Mouse (Mus musculus) 416B (cell line): Measurements from ENCODE around the gene Slc25a13.

Source experiments
- DNase-seq: peaks from one replicate; pipeline ENCODE4 v3.0.0; 2011; ENCODE audit warnings: low read depth

Slc25a13 gene

DNA sequence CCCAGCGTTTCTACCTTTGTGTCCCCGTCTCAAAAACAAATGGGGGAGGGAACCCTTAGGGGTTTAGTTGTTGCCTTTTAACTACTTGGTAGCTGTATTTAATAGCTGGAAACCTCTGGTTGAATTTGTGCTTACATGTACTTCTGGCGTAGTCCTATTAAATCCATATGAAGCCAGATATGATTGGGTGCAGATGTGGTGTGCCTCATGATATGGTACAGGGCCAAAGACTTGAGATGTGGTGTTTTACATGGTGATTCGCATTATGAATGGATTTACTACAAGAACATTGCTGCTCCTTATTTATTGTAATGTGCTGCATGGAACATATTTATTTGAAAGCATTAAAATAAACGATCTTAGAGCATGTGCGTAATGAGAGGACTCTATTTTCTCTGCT lies 189.3 kb downstream of the Slc25a13 start:
- no peak for DNase-seq

DNA sequence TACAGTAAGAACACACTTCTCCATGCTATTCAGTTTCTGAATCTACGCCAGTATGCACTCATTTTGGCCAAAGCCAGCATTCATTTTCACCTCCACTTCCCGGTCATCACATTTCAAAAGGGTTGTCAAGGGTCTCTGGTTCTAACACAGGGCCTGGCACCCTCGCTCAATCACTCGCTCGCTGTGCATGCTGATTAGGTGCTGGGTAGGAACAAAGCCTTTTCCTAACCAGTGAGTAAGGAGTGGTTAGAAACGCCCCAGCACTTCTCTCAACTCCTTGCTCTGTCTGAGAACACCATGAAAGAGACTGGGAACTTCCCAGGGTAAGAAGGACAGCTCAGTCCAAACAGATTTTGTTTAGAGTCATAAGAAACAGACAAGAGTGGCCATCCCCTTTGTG lies 193.0 kb downstream of the Slc25a13 start:
- DNase-seq: no peak

DNA sequence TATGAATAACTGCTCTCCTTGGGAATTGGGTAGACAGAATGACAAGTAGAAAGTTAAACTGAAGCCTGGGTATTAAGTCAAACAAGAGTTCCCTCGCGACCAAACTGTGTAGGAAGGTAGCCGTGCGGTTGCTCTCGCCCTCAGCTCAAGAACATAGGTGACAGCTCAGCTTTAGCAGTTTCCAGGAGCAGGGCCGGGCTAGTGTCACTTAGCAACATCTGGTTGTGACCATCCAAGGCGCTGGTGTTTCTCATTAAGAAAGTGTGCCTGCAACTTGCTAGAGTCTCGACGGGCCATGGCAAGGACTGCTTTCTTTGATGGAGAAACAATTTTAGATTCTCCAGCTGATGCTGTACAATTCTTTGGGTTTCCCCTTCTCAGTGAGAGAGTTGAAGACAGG lies 200.0 kb downstream of the Slc25a13 start:
- no peak for DNase-seq

DNA sequence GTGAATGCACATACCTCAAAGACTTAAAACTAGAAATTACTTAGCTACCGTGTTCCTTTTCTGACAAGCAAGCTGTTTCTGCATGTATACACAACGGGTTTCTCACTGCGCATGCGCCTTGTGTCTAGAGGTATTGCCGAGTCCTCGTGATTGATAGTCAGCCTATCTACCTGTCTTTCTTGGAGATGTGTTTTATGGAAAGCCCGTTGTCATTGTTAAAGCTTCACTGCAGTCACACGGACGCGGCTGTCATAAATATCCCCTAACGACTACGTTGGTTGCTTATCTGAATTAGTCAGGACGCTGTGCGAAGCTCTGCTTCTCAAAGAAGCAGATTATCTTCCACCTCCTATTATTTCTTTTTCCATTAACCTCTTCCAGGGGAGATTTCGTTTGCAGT lies 201.4 kb downstream of the Slc25a13 start:
- no peak for DNase-seq

DNA sequence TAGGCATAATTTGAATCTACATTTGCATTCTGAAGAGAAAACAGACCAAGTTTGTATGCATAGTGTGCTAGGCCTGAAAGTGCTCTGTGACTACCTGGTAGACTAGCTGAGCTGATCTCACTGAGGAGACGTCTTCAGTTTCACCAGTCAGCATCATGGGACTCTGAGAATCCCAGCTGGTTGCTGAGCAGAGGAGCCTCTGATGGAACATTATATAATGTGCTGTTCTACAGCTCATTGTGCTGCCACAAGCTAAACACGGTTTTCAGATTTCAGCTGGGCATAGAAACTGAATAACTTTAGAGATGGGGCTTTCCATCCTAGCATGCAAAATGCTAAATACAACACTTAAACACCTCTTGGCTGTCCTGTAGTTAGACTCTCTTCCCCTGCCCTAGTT lies 205.6 kb downstream of the Slc25a13 start:
- DNase-seq: no peak

DNA sequence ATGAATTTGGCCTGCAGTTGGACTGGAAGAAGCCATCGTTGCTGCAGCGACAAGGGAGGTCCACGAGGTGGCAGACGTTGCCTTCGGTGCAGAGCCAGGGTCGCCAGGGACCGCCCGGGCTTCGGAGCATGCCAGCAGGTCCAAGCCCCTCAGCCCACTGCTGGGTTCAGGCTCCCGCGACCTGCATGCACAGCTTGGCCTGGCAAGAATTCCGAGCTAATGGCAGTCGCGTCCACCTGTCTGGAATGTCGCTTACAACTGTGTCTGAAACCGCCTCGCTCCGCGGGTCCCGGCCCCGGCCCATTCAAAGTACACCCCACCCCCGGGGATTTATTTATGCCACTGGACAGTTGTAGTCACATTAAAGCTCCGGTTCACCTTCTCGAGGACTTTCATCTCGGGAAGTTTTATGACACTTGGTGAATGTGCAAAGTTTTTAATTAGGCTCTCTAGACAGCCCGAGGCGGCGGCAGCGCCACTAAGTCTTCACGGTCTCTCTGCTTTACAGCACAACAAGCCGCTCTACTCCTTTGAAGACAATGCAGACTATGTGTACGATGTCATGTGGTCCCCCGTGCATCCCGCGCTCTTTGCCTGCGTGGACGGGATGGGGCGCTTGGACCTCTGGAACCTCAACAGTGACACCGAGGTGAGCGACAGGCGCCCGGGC lies 211.1 kb downstream of the Slc25a13 start:
- no peak for DNase-seq

DNA sequence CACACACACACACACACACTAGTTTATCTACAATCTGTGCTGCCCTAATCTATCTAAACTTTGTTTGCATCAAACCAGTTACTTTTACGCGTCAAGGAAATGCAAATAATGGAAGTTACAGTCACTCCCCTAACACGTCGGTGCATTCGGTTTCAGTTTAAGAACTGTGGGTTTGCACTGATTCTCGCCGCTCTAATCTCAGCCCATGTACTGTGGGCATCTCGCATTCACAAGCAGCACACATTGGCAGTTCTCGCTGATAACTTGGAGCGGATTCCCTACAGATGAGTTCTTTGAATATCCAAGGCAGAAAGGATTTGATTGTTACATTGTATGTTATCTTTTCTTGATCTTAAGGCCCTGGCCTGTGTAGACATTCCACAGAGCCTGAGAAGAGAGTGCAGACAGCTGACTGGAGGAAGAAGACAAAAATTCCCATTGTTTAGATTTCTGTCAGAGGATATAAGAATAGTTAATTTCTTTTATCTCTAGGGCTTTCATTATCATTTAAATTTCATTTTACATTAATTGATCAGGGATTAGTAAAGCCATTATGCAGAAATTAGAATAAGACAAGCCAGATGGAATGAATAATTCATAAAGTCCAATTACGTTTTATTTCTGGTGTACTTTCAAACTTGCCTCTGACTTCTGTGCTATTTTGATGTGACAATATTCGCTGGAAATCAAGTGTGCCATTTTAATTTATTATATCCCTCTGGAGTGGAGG lies 212.1 kb downstream of the Slc25a13 start:
- no peak for DNase-seq

DNA sequence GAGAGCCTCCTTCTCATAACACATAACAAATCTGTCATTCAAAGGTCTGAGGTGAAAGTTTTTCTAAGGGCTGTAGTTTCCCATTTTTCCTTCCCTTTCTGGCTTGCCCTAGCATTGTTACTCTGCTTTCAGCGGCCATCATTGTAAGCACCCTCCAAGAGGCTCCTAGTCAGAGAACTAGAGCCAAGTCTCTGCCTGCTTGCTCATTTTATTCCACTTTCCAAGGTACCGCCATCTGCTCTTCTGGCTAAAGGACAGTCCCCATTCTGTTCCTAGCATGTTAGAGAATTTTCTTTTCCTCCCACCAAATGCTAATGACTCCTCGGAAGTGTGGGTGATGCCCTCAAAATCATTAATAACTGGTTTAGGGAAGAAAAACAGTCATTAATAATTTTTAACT lies 214.9 kb downstream of the Slc25a13 start:
- DNase-seq: no peak

DNA sequence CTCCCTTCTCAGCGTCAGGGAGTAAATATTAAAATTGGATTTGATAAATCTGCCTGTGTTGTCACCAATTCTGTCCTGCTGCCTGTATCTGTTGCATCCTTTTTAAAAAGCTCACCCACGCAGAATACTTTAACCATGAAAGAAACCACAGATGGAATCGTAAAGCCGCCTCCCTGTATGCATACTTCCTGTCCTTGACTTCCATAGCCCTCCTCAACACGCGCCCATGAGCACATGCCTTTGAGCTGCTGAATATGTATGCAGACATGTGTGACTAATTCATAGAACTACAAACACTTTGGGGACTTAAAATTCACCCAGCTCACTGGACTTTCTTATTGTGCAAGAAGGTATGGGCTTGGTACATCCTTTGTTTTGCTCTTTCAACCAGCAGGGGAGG lies 219.4 kb downstream of the Slc25a13 start:
- no peak for DNase-seq

DNA sequence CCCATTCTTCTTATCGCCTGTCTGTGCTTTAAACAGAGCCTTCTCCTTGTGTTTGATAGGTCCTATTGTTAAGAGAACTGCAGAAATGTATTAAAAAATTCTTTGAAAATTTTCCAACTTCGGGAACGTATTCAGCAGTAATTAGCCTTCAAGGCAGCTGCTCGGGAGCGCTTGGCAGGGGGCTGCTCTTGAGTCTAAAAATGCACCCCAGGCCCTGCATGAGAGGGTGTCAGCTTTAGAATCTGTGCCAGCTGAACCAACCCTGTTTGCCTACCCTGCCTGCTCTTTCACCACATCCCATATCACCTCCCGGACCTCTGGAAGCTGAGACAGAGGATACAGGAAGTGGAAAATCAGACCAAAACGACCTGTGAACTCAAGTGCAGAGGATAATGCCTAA lies 223.9 kb downstream of the Slc25a13 start:
- DNase-seq: no peak

DNA sequence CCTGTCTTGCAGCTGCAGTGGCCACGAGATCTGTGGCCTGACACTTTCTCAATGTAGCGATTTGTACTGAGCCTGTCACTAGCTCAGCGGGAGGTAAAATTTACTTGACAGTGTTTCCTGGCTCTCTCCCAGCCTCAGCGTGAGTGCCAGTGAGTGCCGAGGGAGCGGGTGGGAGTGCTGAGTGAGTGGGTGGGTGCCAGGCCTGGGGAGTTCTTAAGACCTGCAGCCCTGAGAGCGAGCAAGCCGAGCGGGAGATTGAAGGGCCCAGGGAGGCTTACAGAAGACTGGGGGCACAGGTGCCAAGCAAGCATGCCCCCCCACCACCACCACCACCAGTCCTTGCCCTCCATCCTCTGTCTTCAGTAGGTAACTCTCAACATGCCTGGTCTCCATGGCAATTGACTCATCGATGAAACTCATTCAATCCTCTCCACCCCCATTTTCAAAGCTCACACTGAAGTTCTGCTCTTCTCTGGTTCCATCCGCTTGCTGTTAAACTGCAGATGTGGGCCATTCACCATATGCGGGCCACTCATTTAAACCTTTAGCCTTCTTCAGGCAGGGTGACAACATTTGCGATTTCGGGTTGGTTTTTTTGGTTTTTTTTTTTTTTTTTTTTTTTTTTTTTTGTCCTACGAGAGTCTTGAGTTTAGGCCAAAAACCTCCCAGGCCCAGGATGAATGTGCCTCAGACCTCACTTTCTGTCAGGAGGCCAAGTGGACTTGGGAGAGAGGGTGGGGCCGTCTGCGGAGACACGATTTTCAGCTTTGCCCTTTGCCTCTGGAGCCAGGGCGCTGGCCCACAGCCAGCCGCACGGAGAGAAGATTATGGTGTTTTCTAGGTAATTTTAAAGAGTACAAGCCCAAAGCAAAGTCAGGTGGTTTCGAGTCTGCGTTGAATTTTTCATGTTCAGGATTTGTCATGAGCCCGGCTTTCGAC lies 224.9 kb downstream of the Slc25a13 start:
- no peak for DNase-seq

DNA sequence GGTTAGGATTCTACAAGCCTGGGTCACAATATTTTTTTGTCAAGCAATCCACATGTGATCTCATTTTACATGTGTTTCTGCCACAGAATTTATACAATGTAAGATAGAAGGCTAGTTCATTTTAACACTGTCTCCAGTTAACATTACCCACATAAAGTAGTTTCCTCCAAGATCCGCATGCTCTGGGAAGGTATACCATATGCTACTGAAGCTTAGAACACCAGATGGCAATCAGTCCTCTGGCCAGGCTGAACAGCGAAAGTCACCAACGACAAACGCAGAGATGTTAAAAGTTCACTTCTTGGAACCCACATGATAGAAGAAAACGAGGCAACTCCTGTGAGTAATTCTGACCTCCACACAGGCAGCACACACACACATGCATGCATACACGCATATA lies 225.7 kb downstream of the Slc25a13 start:
- DNase-seq: no peak
